Mouse (Mus musculus) liver, embryonic 16.5 days (tissue): ENCODE data around the gene Acat2. TPM values are rescaled to one million over a fixed set of nuclear protein-coding genes. Genes with fewer than 3 reads are reported as not detected.
"Not testable (repeated sequence)": the region's sequence is repeated elsewhere in the genome, so short reads cannot be mapped to it uniquely, and the experiment has no call there.

ENCODE experiments used
- ATAC-seq: fragments of 200-750 bp; cut with Nextera tagmentation; 2 replicates; pipeline ENCODE4 v1.8.0; 2017; ENCODE audit warnings: low read depth, mild to moderate bottlenecking, moderate number of reproducible peaks, moderate library complexity
- H3K27ac ChIP-seq: fragments of 300-500 bp; sonication (generic); 2 replicates; pipeline ENCODE4 v1.5.1; 2014; ENCODE audit warnings: mild to moderate bottlenecking, low read length
- H3K27me3 ChIP-seq: fragments of 300-500 bp; sonication (generic); 2 replicates; pipeline ENCODE4 v1.6.1; 2014; ENCODE audit warnings: low read depth, low read length, mixed read lengths; ENCODE audit not compliant: control insufficient read depth, insufficient read depth
- H3K36me3 ChIP-seq: fragments of 300-500 bp; sonication (generic); 2 replicates; pipeline ENCODE4 v1.6.1; 2014; ENCODE audit warnings: mild to moderate bottlenecking; ENCODE audit not compliant: control insufficient read depth, insufficient read depth
- H3K4me1 ChIP-seq: fragments of 300-500 bp; sonication (generic); 2 replicates; pipeline ENCODE4 v1.6.1; 2014; ENCODE audit warnings: low read depth, low read length, mixed read lengths; ENCODE audit not compliant: control insufficient read depth
- H3K4me2 ChIP-seq: fragments of 300-500 bp; sonication (generic); 2 replicates; pipeline ENCODE4 v1.6.1; 2014; ENCODE audit warnings: low read depth, low read length, mixed read lengths
- H3K4me3 ChIP-seq: fragments of 300-500 bp; sonication (generic); 2 replicates; pipeline ENCODE4 v1.5.1; 2014; ENCODE audit warnings: low read depth, mild to moderate bottlenecking, low read length
- H3K9ac ChIP-seq: fragments of 300-500 bp; sonication (generic); 2 replicates; pipeline ENCODE4 v1.6.1; 2014; ENCODE audit warnings: low read depth, low read length
- H3K9me3 ChIP-seq: fragments of 300-500 bp; sonication (generic); replicated peaks from 2 replicates; pipeline ENCODE4 v1.6.1; 2016; ENCODE audit warnings: low read length; ENCODE audit not compliant: control insufficient read depth
- WGBS: fragments of 180-500 bp; shearing (Covaris S2); extraction: QIAGEN DNeasy Blood & Tissue Kit; methylation state at CpG from one replicate; pipeline ENCODE4 v1.1.7; 2014; ENCODE audit not compliant: insufficient replicate concordance; 5-methylcytosine and 5-hydroxymethylcytosine counted together
- polyA plus RNA-seq: library from polyadenylated mRNA; unstranded; fragments of >200 nt; fragmentation: Nextera tagmentation; extraction: Ambion mirVana; gene quantifications from 2 replicates; pipeline ENCODE4 v1.2.1, GENCODE M21; 2015

The Acat2 gene
- polyA plus RNA-seq, 1 experiment from 2014 or later: 101 TPM

- H3K4me1 ChIP-seq: no peaks in the 10 kb centered on the region
- no peaks in the 10 kb centered on the region for H3K9me3 ChIP-seq
- no peak for ATAC-seq
- H3K4me2 ChIP-seq: no peak overlapping the region
- peaks cover 50% of the 10 kb centered on the region for H3K36me3 ChIP-seq
- no peak overlapping the region for H3K9ac ChIP-seq
- no peak overlapping the region for H3K4me3 ChIP-seq
- no peaks in the 10 kb centered on the region for H3K27me3 ChIP-seq
- no peak overlapping the region for H3K27ac ChIP-seq
- WGBS: 91% methylated on average over 1 of the region's 1 CpGs
Observed at GRCm38 (mm10) chr17:12978546-12978945, 18.0 kb upstream of the Acat2 start.

- H3K4me1 ChIP-seq: no peaks in the 10 kb centered on the region
- no peaks in the 10 kb centered on the region for H3K27me3 ChIP-seq
- H3K36me3 ChIP-seq: peaks cover 26% of the 10 kb centered on the region
- ATAC-seq: no peak
- no peak overlapping the region for H3K4me3 ChIP-seq
- H3K9ac ChIP-seq: no peak overlapping the region
- H3K4me2 ChIP-seq: no peak overlapping the region
- H3K27ac ChIP-seq: no peak overlapping the region
- no peaks in the 10 kb centered on the region for H3K9me3 ChIP-seq
- WGBS: 74% methylated on average over 2 of the region's 2 CpGs
Observed at GRCm38 (mm10) chr17:12973851-12974250, 13.3 kb upstream of the Acat2 start.

GRCm38 (mm10) chr17:12967173-12967572, 6.6 kb upstream of the Acat2 start:
- 84% methylated on average over 2 of the region's 2 CpGs for WGBS
- H3K4me3 ChIP-seq: no peak overlapping the region
- no peak overlapping the region for H3K27ac ChIP-seq
- peaks cover 13% of the 10 kb centered on the region; the same call in 1 of the 2 replicates for H3K36me3 ChIP-seq
- H3K27me3 ChIP-seq: no peaks in the 10 kb centered on the region
- no peak overlapping the region for H3K4me2 ChIP-seq
- H3K9ac ChIP-seq: no peak overlapping the region
- no peaks in the 10 kb centered on the region for H3K4me1 ChIP-seq
- no peaks in the 10 kb centered on the region for H3K9me3 ChIP-seq
- ATAC-seq: no peak

DNA sequence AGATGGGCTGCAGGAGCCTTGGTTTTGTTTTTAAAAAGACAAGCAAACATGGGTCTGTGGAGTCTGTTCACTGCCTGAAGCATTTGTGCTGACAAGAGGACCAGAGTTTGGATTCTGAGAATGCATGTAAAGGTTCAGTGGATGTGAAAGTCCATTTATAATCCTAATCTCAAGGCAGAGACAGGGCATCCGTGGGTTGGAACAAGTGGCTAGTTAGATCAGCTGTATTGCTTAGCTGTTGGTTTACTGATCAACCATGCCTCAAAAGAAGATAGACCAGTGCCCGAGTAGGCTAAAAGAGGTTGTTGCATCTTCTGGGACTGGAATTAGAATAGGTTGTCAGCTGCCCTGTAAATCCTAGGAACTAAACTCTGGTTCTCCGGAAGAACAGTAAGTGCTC, 2.9 kb upstream of the Acat2 start:
- WGBS: 57% methylated on average over 3 of the region's 3 CpGs
- ATAC-seq: no peak
- H3K27me3 ChIP-seq: no peaks in the 10 kb centered on the region
- no peak overlapping the region for H3K4me2 ChIP-seq
- H3K36me3 ChIP-seq: peaks cover 7% of the 10 kb centered on the region; the same call in 1 of the 2 replicates
- no peaks in the 10 kb centered on the region for H3K9me3 ChIP-seq
- no peak overlapping the region for H3K9ac ChIP-seq
- H3K4me3 ChIP-seq: no peak overlapping the region
- no peak overlapping the region for H3K27ac ChIP-seq
- peaks cover 7% of the 10 kb centered on the region for H3K4me1 ChIP-seq

GRCm38 (mm10) chr17:12959377-12959776, 1.2 kb downstream of the Acat2 start:
- H3K9ac ChIP-seq, ATAC-seq, H3K4me1 ChIP-seq, H3K36me3 ChIP-seq, H3K27ac ChIP-seq, H3K9me3 ChIP-seq, H3K4me3 ChIP-seq, H3K27me3 ChIP-seq: not testable (repeated sequence)
- H3K4me2 ChIP-seq: peak overlapping the region; percentile 24; the same call in 1 of the 2 replicates
- WGBS: 26% methylated on average over 1 of the region's 2 CpGs

GRCm38 (mm10) chr17:12956664-12957063, 3.9 kb downstream of the Acat2 start:
- H3K27me3 ChIP-seq: no peaks in the 10 kb centered on the region
- ATAC-seq: no peak
- no peak overlapping the region for H3K4me3 ChIP-seq
- no peak overlapping the region for H3K4me2 ChIP-seq
- no peak overlapping the region for H3K9ac ChIP-seq
- peaks cover 7% of the 10 kb centered on the region for H3K4me1 ChIP-seq
- 89% methylated on average over 8 of the region's 8 CpGs for WGBS
- no peak overlapping the region for H3K27ac ChIP-seq
- no peaks in the 10 kb centered on the region; the same call in 1 of the 2 replicates for H3K36me3 ChIP-seq
- H3K9me3 ChIP-seq: no peaks in the 10 kb centered on the region

GRCm38 (mm10) chr17:12949669-12950068, 10.9 kb downstream of the Acat2 start:
- H3K9ac ChIP-seq: no peak overlapping the region
- H3K9me3 ChIP-seq: no peaks in the 10 kb centered on the region
- H3K4me2 ChIP-seq: no peak overlapping the region
- H3K27ac ChIP-seq: no peak overlapping the region
- H3K4me1 ChIP-seq: no peaks in the 10 kb centered on the region
- no peak for ATAC-seq
- H3K27me3 ChIP-seq: no peaks in the 10 kb centered on the region
- WGBS: 83% methylated on average over 5 of the region's 5 CpGs
- no peak overlapping the region for H3K4me3 ChIP-seq
- peaks cover 6% of the 10 kb centered on the region for H3K36me3 ChIP-seq

GRCm38 (mm10) chr17:12942459-12943162, 17.9 kb downstream of the Acat2 start:
- Histone ChIP-seq H3K27ac (no peak overlapping the region), H3K4me2 (no peak overlapping the region), H3K9ac (no peak overlapping the region), H3K4me3 (no peak overlapping the region), H3K27me3 (no peaks in the 10 kb centered on the region), H3K9me3 (no peaks in the 10 kb centered on the region), H3K4me1 (peaks cover 8% of the 10 kb centered on the region), H3K36me3 (peaks cover 4% of the 10 kb centered on the region)
- no peak for ATAC-seq
- 76% methylated on average over 6 of the region's 6 CpGs for WGBS

DNA sequence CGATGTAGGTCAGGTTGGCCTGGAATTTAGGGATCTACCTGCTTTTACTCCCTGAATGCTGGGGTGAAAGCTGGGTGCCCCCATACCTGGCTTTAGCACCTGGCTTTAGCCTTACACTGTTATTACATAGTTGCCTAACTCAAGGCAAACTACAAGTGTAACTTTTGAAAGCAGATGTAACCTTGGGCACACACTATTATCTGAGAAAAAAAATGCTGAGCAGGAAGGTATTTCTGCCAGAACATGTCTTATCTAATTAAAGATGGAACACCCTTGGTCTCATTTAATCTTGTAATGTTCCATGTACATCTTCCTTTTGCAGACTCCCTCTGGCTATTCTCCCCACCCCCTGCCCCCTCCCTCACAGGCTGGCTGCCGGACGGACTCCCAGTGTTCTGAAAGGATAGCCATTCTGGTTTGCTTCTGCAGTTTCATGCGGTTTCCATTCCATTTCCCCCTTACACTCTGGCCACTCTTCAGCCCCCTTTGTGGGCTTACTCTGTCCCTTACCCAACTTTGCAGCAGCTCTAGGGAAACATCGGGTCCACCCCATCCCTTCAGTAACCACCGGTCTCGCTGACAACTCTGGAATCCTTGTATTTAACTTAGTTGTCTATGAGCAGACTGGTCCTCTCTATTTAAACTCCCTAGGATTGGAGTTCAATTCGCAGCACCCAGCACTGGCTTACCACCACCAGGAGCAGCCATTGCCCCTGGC, 18.8 kb downstream of the Acat2 start:
- H3K9ac ChIP-seq: no peak overlapping the region
- ATAC-seq: no peak
- no peaks in the 10 kb centered on the region for H3K9me3 ChIP-seq
- H3K27ac ChIP-seq: no peak overlapping the region
- peaks cover 8% of the 10 kb centered on the region for H3K4me1 ChIP-seq
- 63% methylated on average over 8 of the region's 8 CpGs for WGBS
- no peaks in the 10 kb centered on the region for H3K27me3 ChIP-seq
- no peak overlapping the region for H3K4me3 ChIP-seq
- H3K4me2 ChIP-seq: no peak overlapping the region
- H3K36me3 ChIP-seq: peaks cover 3% of the 10 kb centered on the region
